Mouse (Mus musculus) kidney, adult 9 months (tissue): ENCODE results near the gene Vegfb.

Experiments
- DNase-seq: peaks from one replicate; pipeline ENCODE4 v3.0.0; 2022

The Vegfb gene

GRCm38 (mm10) chr19:6987061-6987903 lies at the start of gene Vegfb:
TSS of gene Vegfb (minus strand) at chr19:6987651.
- DNase-seq = peak; percentile 69

GRCm38 (mm10) chr19:7034006-7034405 lies 46.6 kb upstream of the Vegfb start:
- DNase-seq = no peak

- no peak for DNase-seq
These were observed 42.1 kb upstream of the Vegfb start for GRCm38 (mm10) chr19:7029531-7029930.

GRCm38 (mm10) chr19:7020224-7020641 lies 32.8 kb upstream of the Vegfb start:
- peak; percentile 74 for DNase-seq

GRCm38 (mm10) chr19:7019191-7019590 lies 31.7 kb upstream of the Vegfb start, which contains the start of gene Fermt3:
TSS of gene Fermt3 (minus strand) at chr19:7019469.
- peak; percentile 33 for DNase-seq

- no peak for DNase-seq
These were observed 31.1 kb upstream of the Vegfb start for GRCm38 (mm10) chr19:7018546-7018945.

- no peak for DNase-seq
These were observed 30.3 kb upstream of the Vegfb start for GRCm38 (mm10) chr19:7017541-7018457.

- no peak for DNase-seq
These were observed 27.2 kb upstream of the Vegfb start for GRCm38 (mm10) chr19:7014481-7015135.

GRCm38 (mm10) chr19:7013984-7014383 lies 26.5 kb upstream of the Vegfb start:
- no peak for DNase-seq

GRCm38 (mm10) chr19:7012426-7012825 lies 25.0 kb upstream of the Vegfb start:
- no peak for DNase-seq

- DNase-seq = no peak
These were observed 19.6 kb upstream of the Vegfb start for GRCm38 (mm10) chr19:7006892-7007593.

GRCm38 (mm10) chr19:6999360-7000063 lies 12.1 kb upstream of the Vegfb start:
- DNase-seq = no peak

GRCm38 (mm10) chr19:6997721-6998290 lies 10.4 kb upstream of the Vegfb start:
- DNase-seq = no peak

GRCm38 (mm10) chr19:6996006-6996405 lies 8.6 kb upstream of the Vegfb start, which contains the start of the genes Nudt22 and Trpt1:
TSS of gene Nudt22 (minus strand) at chr19:6996117.
TSS of gene Trpt1 (plus strand) at chr19:6996131.
- peak; percentile 96 for DNase-seq

GRCm38 (mm10) chr19:6995255-6995991 lies 8.0 kb upstream of the Vegfb start:
- peak; percentile 41 for DNase-seq

- DNase-seq = peak; percentile 13
These were observed 7.0 kb upstream of the Vegfb start for GRCm38 (mm10) chr19:6994489-6994888.

GRCm38 (mm10) chr19:6994002-6994401 lies 6.6 kb upstream of the Vegfb start:
- DNase-seq = no peak

GRCm38 (mm10) chr19:6993011-6993770 lies 5.7 kb upstream of the Vegfb start:
- DNase-seq = no peak

- peak; percentile 98 for DNase-seq
These were observed 4.8 kb upstream of the Vegfb start, which contains the start of gene Dnajc4 for GRCm38 (mm10) chr19:6992011-6992858. TSS of gene Dnajc4 (minus strand) at chr19:6992572.
